Mouse (Mus musculus): ENCODE results near the gene Dse.

Dse gene

DNA sequence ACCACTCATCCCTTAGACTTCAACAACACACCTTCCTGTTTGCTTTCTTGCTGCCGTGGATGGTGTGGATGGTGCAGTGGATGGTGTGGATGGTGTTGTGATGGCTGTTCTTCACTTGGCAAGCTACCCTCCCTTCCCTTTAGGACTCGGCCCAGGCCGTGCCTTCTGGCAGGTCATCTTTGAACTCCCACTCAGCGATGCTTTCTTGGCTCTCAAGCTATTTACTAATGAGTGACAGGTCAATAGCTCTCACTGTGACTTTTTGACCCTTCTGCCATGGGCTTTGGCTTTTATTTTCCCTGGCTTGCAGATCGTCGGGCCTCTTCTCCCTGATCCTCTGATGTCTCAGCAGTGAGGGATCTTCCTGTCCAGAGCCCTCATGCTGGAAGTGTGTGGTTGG lies 71.1 kb downstream of the Dse start:
- DNase-seq (ENCODE audit: low read depth, low spot score) = no peak

DNA sequence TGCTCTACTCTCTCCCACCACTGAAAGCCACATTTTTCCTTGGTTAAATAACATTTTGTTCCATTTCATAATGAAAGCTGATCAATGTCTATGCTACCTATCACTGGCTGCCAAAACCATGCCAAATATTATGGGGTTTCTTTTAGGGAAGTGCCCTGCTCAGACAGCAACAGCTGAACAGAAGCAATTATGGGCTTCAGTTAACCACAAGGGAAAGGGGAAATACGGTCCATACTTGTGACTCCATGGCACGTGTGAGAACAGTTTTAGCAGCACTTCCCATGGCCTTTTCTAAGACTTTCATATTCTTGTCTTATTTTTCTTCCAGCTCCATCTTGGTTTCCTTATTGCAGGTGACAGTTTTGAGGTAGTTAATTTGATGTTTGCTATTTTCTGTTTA lies 76.2 kb downstream of the Dse start:
- DNase-seq (ENCODE audit: low read depth, low spot score) = no peak

DNA sequence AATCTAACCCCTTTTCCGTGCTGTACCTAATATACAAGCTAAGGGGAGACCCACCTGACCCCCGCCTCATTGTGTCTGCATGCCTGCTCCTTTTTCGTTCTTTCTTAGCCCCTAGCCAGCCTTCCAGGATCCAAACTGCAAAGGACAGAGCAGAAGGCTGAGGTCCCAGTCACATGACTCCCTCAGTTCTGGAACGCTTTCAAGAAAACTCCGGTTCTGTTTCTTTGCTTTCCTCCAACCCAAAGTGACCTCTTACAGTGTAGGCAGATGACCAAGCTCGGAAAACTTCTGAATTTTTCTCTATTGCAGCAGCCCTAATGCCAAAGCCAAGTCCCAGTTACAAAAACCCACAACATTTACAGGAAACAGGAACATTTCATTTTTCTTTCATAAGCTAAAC lies 79.1 kb downstream of the Dse start:
- peak; percentile 15 for DNase-seq (ENCODE audit: low read depth, low spot score)

DNA sequence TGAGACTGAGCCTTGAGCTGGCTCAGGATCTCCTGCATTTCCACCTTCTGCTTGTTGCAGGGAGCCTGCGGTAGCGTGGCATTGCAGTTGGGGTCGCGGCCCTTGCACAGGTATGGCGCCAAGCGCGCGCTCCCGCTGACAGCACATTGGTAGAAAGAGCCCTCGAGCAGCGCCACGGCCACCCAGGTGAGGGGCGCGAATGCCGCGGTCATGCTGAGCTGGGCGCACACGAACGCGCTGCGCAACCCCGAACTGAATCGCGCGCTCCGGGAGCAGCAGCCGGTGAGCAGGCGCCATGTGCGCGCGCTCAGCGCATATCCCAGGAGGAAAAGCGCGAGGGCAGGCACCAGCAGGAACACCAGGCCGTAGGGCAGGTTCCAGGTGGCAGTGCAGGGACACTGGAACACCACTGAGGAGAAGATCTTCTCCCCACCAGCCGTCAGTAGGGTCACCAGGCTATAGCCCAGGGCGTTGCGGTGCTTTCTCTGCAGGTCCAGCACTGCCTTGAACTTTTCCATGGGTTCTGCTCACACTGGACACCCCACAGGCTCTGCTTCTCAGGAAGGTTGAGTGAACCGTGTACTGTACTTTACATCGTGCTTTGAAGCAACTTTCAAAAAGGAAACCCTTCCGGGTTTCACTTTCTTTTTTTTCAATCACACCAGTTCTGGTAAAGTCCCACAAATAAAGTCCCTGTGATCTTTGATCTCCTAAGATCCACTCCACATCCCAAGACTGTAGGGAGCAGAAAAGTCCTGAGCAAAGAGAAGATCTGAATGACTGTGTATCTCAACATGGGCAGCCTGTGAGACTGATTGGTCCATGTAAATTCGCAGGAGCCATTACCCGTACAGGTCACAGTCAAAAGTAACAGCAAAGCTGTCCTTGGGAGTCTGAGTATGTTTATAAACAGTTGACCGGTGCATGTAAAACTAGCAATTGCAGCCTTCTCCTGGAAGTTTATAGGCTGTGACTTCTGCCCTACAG lies 79.8 kb downstream of the Dse start, which contains the start of gene Calhm6:
Gene Calhm6 (minus strand): TSS at position 593 of the 987 bp plus-strand sequence.
- DNase-seq (ENCODE audit: low read depth, low spot score) = peak; percentile 88

DNA sequence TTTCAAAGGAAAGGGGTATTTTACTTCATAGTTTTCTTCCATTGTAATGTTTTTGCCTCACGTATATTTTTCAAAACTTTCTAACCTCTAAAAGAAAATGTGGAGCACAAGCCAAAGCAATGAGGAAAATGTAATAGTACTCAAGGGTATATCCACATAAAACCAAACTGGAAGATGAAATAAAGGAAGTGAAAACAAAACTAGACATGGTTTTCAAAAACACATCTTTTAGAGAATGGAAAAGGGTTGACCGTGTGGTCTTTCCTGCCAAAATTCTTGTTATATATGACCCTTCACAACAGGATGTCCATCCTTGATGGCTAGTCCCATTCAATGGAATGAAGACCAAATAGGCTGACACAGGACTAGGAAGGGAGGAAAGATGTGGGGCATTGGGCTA lies 89.1 kb downstream of the Dse start:
- DNase-seq (ENCODE audit: low read depth, low spot score) = no peak

DNA sequence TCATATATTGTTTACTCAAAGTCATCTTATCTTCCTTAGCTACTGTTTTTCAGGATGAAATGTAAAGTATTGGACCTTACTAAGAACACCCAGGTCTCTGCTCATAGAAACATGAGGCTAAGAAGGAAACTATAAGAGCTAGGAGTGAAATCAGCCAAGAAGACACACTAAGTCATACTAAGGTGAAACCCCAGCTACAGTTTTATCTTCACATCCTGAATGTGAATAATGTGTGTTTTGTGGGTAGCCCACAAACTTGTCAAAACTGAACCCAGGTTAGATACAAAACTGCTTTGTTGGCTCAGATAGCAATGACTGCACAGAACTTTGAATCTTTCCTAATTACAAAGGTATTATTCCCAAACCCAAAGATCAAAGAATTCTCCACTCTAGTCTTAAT lies 89.7 kb downstream of the Dse start:
- no peak for DNase-seq (ENCODE audit: low read depth, low spot score)

DNA sequence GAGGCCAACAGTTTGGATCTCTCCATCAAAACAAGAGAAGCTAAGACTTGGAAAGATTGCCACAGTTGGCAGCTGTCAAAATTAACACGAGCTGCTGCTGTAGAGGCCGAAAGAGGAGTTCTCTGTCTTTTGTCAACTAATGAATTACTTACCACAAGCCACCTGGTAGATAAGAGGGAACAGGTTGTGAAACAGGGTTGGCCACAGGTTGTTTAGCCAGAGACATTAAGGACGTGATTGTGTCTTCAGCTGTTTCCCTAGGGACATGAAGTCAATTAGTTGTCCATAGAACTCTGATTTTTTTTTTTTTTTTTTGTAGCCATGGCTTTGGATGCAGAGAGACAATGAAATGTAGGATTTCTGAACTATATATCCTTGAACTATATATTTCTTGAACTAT lies 90.4 kb downstream of the Dse start:
- DNase-seq (ENCODE audit: low read depth, low spot score) = no peak

DNA sequence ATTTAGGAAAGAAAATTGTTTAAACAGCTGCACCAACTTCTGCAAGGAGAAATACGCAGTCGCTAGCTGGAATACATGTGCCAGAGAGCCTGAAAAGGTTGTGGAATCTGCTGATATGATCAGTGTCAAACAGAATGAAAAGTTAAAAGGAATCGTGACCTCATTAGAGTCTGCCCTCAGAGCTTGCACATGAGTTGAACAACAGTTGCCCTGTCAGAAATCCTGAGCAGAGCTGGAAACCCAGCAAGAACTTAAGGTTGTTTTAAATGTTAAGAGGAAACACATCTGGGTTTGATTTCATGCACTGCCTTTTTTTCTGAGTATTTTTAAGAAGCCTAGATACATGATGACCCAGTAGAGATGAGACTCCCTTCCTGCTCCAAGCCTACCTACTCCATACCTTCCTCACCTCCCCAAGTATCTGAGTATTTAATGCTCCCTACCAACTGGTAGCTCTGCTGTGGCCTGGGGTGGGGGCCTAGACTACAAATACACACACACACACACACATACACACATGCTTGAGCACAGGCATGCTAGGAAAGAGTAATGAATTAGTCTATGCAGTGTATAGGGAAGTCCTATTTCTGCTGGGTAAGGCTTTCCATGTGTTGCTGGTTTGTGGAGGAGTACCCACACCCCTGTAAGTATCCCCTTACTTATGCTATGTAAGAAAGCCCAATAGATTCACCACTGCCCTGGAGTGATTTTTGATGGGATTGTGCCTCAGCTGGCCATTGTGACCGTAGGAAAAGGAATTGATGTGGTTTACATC lies 95.4 kb downstream of the Dse start:
- DNase-seq (ENCODE audit: low read depth, low spot score) = no peak

DNA sequence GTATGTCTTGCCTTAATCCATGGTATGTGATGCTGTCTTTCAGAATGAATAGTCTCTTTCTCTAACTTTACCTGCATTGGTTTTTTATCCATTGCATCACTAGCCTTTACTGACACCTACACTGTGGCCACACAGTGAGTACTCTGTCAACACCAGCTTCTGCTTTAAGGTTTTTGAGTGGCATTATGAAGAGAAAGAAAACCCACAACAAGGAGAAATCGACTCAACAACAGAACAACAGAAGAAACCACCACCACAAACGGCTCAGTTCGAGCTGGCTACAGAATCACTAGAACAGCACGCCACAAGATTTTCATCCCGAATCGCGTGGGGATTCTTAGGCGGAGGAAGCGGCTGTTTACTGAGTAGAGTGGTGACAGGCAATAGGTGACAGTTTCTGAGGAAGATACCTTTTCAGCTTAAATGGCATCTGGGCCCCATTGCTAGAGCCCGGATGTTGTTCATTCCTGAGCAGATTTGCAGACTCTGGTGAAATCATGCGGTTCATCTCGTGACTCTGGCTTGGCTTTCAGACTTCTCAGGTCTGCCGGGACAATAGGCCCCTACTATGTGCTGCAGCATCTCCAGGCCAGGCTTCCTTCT lies 96.6 kb downstream of the Dse start:
- peak; percentile 30 for DNase-seq (ENCODE audit: low read depth, low spot score)

All from ZHBTc4 (cell line).